Mouse (Mus musculus): ENCODE data around the gene Dclre1c.
"Not testable (repeated sequence)": the region's sequence is repeated elsewhere in the genome, so short reads cannot be mapped to it uniquely, and the experiment has no call there.

Gene Dclre1c

GRCm38 (mm10) chr2:3423841-3424578, at the start of gene Dclre1c:
TSS of gene Dclre1c (plus strand) at chr2:3424131.
- peak; percentile 93 for DNase-seq (ENCODE audit: low spot score)

DNA sequence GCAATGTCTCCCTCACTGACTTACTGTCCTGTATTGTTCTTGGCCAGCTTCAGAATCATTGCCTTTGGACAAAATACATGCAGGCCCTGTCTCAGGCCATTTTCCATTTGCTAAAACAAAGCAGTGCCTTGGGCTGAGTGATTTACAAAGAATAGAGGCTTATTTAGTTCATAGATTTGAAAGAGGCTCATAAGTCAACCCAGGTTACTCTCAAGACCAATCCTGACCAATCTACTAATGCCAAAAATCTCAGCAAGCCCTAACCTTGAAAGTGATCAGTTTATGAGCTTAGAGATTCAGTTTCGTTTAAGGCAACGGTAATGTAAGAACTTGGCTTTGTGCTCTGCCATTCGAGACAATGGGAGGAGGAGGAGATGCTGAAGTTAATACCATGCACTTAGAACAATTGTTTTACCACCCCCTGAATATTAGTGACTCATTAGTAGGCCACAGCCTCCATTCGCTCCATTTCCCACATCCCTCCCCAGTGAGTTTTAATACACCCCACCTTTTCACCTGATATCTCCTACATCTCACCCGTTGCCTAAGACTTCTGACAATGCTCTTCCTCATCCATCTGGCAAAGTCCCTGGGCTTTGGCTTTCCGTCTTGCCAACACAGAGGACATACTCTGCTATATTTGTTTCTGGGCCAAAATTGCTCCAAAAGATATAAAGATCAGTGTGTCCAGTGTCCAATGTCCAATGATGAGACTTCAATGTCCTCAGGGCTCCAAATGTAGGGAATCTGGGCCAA, 36.6 kb upstream of the Dclre1c start:
- no peak for DNase-seq (ENCODE audit: low spot score)

DNA sequence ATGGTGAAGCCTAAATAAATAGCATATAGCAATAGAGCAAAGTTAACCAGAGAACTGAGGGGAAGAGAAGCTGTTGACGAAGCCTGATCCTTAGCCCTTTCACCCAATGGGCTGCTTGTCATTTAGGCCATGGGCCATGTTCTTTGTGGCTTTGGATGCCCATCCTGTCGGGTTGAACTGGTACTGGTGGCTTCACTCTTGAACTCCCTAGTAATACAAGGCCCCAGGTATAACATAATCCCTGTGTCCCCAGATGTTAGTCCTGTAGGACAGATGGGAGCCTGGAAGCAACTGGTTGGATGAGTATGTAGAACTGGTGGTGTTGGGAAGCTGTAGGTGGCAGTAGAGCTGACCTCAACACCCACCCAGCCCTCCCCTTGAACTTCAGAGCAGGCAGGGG, 32.0 kb upstream of the Dclre1c start:
- peak; percentile 12 for DNase-seq (ENCODE audit: low spot score)

DNA sequence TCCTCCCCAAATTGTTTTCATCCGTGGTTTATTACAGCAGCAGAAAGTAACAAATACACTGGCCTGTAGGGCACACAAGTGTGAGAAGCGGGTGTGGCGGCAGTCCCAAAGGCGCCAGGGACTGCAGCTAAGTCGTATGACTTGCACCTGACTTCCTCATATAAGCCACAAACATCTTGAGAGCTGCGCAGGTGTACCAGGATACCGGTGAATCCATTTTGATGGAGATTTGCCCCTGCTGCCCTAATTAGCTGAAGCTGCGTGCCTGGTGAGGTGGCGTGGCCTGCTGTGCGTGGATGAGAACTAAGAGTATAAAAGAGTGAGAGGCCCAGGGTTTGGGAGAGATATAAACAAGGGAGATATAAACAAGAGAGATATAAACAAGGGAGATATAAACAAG, 26.8 kb upstream of the Dclre1c start, which contains the start of gene Olah:
Gene Olah (minus strand): TSS at position 101 of the 400 bp plus-strand sequence.
- not testable (repeated sequence) for DNase-seq (ENCODE audit: low spot score)

DNA sequence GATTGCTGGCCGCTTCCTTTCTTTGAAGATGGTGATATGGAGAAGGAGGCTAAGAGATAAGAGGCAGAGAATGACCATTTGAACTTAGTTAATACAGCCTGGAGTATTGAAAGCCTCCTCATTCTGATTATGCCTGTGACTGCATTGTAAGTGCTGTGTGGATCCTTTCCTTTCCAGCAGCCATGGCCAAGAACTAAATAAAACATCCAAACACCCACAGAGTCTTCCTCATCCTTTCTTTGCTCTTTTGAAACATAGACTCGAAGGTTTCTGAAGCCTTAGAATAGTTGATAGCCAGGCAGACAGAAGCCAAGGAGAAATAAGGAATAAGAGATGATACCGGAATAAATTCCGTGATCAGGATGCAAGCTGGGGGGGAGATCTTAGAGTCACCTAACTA, 17.9 kb upstream of the Dclre1c start:
- no peak for DNase-seq (ENCODE audit: low spot score)

DNA sequence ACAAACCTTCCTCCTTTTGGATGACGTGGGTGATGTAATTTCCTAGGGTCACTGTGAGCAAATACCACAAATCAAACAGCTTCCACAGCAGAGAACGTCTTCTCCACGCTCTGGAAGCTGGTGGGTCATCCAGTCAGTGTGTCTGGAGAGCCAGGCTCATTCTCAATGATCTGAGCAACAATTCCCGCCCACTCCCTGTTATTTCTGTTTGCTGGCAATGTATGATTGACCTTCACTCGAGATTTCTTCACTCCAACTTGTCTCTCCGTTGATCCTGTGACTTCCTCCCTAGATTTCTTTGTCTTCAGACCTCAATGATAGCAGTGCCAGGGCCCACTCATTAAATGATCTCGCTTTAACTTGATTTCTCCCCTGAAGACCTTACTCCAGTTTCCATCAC, 16.2 kb upstream of the Dclre1c start:
- DNase-seq (ENCODE audit: low spot score): peak; percentile 39

DNA sequence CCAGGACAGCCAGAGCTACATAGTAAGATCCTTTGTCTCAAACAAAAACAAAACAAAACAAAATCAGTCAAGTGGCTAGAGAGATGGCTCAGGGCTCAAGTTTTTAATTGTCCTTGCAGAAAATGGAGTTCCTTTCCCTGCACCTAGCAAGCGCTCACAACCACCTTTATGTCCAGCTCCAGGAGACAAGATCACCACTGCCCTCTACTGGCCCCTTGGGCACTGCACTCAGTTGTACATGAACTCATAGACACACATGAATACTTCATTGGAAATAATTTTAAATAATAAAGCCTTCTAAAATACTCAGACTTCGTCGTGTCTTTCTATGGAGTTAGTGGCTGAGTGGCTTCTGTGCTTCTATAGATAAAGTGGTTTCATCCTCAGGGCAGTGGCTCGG, 9.7 kb upstream of the Dclre1c start:
- DNase-seq (ENCODE audit: low spot score): peak; percentile 51

- DNase-seq (ENCODE audit: low spot score): peak; percentile 34
These were observed 8.3 kb upstream of the Dclre1c start for GRCm38 (mm10) chr2:3415676-3416075.

- DNase-seq (ENCODE audit: low spot score): peak; percentile 89
These were observed 5.0 kb upstream of the Dclre1c start for GRCm38 (mm10) chr2:3418883-3419431.

DNA sequence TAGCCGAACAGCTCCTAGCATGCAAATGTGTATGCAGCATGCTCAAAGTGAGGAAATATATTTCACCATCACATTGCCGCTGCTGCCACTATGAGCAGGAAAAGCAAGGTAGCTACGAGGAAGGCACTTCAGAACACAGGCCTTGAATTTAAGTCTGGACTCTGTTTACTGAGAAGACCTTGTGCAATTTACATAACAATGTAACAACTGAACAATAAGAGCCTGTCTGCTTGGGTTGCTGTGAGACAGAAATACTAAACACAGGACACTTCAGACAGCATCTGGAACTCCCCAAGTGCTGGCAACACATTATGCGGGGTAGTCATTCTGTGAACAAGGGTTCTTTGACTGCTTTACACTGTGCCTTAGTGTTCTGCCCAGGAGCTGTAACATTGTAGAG, 3.8 kb upstream of the Dclre1c start:
- DNase-seq (ENCODE audit: low spot score): no peak

GRCm38 (mm10) chr2:3422548-3422947, 1.4 kb upstream of the Dclre1c start, which contains the start of gene Meig1:
TSS of gene Meig1 (minus strand) at chr2:3422648.
- DNase-seq (ENCODE audit: low spot score): no peak

DNA sequence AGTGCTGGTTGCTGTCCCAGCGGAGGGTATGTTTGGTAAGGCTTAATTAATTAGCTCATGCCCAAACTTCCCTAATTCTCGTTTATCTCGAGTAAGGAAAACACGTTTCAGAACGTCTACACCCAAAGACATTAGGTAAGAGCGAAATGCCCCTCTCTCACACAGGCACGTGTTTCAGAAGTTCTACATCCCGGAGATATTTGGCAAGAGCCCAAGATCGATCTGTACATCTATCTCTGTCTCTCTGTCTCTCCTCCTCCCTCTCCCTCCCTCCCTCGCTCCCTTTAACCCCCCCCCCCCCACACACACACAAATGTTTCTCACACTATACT, 614 bp downstream of the Dclre1c start:
- no peak for DNase-seq (ENCODE audit: low spot score)

DNA sequence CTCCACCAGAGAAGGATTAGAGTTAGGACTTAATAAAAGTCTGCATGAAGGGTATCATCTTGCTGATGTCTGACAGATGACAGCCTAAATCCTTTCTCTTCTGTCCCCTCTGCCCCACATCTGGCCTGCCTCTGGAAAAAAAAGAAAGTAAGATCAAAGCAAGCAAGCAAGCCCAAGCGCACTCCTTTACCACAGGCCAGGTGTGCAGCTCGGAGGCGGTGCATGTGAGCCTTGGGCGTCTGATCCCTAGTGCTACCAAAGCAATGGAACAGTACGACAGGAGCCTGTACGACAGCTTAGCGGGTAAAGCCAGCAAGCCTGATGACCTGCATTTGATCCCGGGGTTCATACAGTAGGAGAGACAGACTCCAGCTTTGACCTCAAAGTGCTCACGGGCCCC, 7.0 kb downstream of the Dclre1c start:
- no peak for DNase-seq (ENCODE audit: low spot score)

DNA sequence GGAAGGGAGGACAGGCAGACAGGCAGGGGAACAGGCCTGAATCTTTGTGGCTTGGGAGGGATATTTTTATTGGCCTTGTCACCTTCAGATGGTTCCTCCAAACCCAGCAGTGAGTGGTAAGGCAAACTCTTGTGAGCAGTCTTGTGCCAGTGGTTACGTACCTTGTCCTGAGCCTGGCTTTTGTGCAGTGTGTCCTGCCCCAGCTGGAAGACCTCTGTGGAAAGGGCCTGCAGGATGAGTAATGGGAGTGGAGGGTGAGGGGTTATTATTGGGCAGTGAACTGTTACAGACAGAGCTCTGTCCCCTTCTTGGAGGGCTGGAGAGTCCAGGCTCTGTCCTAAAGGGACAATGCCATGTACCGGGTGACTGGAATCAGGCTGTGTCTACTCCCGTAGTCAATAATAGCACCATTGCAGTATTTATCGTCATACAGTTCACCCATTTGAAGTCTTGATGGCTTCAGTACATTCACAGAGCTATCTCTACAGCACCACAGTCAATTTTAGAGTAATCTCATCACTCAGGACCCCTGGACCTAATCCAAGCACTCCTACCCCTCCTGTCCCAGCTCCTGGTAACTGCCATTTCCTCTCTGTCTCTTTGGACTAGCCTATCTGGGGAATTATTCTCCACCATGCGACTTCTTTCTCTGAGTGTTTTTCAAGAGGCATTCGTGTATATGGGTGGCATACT, 11.6 kb downstream of the Dclre1c start:
- DNase-seq (ENCODE audit: low spot score): no peak

DNA sequence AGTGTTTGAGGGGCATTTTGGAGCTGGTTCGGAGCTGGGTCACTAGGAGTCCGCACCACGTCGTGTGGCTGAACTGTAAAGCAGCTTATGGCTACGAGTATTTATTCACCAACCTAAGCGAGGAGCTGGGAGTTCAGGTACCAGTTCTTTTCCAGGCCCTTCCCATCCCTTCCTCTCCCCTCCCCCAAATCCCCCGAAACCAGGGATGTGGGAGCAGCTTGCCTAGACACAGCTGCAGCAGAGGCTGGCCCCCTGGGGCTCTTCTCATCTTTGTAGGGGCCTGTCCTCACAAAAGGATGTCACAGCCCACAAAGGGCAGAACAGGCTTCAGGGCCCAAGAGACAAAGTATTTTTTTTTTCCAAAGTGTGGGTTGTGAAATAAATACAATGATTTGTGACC, 14.0 kb downstream of the Dclre1c start:
- no peak for DNase-seq (ENCODE audit: low spot score)

DNA sequence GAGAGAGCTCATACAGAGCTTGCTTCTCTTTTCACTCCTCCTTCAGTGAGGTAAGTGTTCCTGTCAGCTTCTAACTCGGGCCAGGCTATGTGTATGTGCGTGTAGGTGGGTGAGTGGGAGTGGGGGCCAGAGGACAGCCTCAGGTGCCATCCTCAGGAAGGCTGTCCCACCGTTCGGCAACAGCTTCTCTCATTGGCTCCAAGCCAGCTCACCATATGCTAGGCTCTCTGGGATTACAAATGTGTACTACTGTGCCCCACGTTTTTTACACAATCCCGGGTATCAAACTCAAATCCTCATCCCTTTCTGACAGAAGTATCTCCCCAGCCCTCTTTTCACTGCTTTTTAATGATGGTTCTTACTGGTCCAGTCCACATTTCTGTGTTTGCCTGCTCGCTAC, 20.3 kb downstream of the Dclre1c start:
- DNase-seq (ENCODE audit: low spot score): no peak

- no peak for DNase-seq (ENCODE audit: low spot score)
These were observed 22.1 kb downstream of the Dclre1c start for GRCm38 (mm10) chr2:3445984-3446383.

GRCm38 (mm10) chr2:3449431-3449830, 25.5 kb downstream of the Dclre1c start:
- no peak for DNase-seq (ENCODE audit: low spot score)

GRCm38 (mm10) chr2:3453096-3453495, 29.2 kb downstream of the Dclre1c start:
- DNase-seq (ENCODE audit: low spot score): no peak

GRCm38 (mm10) chr2:3456590-3456989, 32.7 kb downstream of the Dclre1c start:
- no peak for DNase-seq (ENCODE audit: low spot score)

- no peak for DNase-seq (ENCODE audit: low spot score)
These were observed 50.0 kb downstream of the Dclre1c start for GRCm38 (mm10) chr2:3473891-3474290.

- DNase-seq (ENCODE audit: low spot score): peak; percentile 45
These were observed 50.5 kb downstream of the Dclre1c start for GRCm38 (mm10) chr2:3474361-3474805.
